Mouse (Mus musculus): ENCODE data around the gene Pik3c2b. TPM values are rescaled to one million over a fixed set of nuclear protein-coding genes. Genes with fewer than 3 reads are reported as not detected.

Gene Pik3c2b
- polyA plus RNA-seq, 1 experiment from 2014 or later: 25.7 TPM

DNA sequence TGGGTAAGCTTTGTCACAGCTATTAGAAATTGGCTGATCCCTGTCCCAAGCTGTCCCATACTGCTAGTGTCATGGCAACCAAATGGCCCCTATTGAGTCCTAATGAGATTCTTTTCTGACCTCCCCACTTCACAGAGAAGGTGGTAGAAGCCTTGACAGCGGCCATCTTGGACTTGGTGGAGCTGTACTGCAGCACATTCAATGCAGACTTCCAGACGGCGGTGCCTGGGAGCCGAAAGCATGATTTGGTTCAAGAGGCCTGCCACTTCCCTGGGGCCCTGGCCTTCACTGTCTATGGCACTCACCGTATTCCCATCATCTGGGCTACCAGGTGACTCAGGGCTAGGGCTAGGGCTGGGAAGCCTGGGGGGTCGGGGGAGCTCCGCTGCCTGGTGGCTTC is 34.0 kb downstream of the Pik3c2b start:
- Histone ChIP-seq H3K4me3 (ENCODE audit: low read depth, low read length) (no peak overlapping the region), H3K27me3 (ENCODE audit: control insufficient read depth, insufficient read depth, low read length) (no peaks in the 10 kb centered on the region), H3K4me1 (replicated peaks; ENCODE audit: control insufficient read depth, insufficient read depth, low read length) (peaks cover 20% of the 10 kb centered on the region; the same call in 1 of the 2 replicates), H3K36me3 (ENCODE audit: control insufficient read depth, insufficient read depth, low read length) (peaks cover 3% of the 10 kb centered on the region), H3K27ac (ENCODE audit: low read depth, low read length) (peak overlapping the region; percentile 97), H3K9ac (ENCODE audit: low read length) (peak overlapping the region; percentile 49), H3K9me3 (ENCODE audit: control insufficient read depth, low read length) (no peaks in the 10 kb centered on the region), H3K4me2 (ENCODE audit: low read depth, low read length, severe bottlenecking) (peak overlapping the region; percentile 32)
- WGBS: 48% methylated on average over 7 of the region's 7 CpGs
- DNase-seq (ENCODE audit: low spot score) (peak; percentile 73), ATAC-seq (replicated peaks; ENCODE audit: low FRiP score) (peak; percentile 49)

DNA sequence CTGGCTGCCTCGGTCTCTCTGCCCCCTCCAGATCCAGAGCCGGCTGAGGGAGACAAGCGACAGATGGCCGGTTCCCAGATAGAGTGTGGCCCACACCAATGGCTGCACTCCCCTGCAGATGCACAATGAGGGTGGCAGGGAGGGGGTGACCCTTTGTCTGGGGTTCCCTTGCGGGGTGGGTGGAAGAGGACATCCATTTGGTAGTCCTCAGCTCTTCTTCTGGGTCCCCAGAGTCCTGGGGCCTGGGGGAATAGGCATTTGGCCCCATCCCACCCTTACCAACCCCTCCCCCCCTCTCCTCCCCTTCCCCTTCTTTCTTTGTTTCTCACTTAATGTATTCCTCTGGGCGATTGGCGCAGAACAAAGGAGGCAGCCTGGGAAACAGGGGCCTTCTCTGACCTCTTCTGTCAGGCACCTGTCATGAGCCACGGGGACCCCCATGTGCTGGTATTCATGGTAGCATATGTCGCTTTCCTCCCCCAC is 34.7 kb downstream of the Pik3c2b start:
- peaks cover 3% of the 10 kb centered on the region for H3K36me3 ChIP-seq (ENCODE audit: control insufficient read depth, insufficient read depth, low read length)
- WGBS: 4% methylated on average over 7 of the region's 9 CpGs
- H3K4me1 ChIP-seq (replicated peaks; ENCODE audit: control insufficient read depth, insufficient read depth, low read length): peaks cover 20% of the 10 kb centered on the region; the same call in 1 of the 2 replicates
- peak overlapping the region; percentile 32 for H3K4me2 ChIP-seq (ENCODE audit: low read depth, low read length, severe bottlenecking)
- H3K27me3 ChIP-seq (ENCODE audit: control insufficient read depth, insufficient read depth, low read length): no peaks in the 10 kb centered on the region
- peak overlapping the region; percentile 97 for H3K27ac ChIP-seq (ENCODE audit: low read depth, low read length)
- peak overlapping the region; percentile 49 for H3K9ac ChIP-seq (ENCODE audit: low read length)
- H3K9me3 ChIP-seq (ENCODE audit: control insufficient read depth, low read length): no peaks in the 10 kb centered on the region
- DNase-seq (ENCODE audit: low spot score) (peak; percentile 86), ATAC-seq (replicated peaks; ENCODE audit: low FRiP score) (peak; percentile 90)
- no peak overlapping the region for H3K4me3 ChIP-seq (ENCODE audit: low read depth, low read length)

DNA sequence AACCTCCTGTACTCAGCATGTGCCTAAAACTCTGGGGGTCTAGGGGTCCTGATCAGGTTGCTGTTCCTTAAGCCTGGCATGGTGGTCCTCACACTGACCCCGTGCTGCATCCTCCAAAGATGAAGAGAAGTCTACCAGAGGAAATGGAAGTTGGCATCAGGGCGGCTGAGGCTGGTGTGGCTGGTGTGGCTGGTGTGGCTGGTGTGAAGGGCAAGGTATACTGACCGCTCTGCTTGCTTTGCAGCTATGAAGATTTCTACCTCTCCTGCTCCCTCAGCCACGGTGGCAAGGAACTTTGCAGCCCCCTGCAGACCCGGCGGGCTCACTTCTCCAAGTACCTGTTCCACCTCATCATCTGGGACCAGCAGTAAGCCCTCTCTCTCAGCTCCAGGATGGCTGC is 35.2 kb downstream of the Pik3c2b start:
- Histone ChIP-seq H3K36me3 (ENCODE audit: control insufficient read depth, insufficient read depth, low read length) (peaks cover 3% of the 10 kb centered on the region), H3K4me2 (ENCODE audit: low read depth, low read length, severe bottlenecking) (no peak overlapping the region), H3K4me3 (ENCODE audit: low read depth, low read length) (no peak overlapping the region), H3K4me1 (replicated peaks; ENCODE audit: control insufficient read depth, insufficient read depth, low read length) (peaks cover 20% of the 10 kb centered on the region; the same call in 1 of the 2 replicates), H3K9me3 (ENCODE audit: control insufficient read depth, low read length) (no peaks in the 10 kb centered on the region), H3K27me3 (ENCODE audit: control insufficient read depth, insufficient read depth, low read length) (no peaks in the 10 kb centered on the region), H3K27ac (ENCODE audit: low read depth, low read length) (peak overlapping the region; percentile 97), H3K9ac (ENCODE audit: low read length) (peak overlapping the region; percentile 41; the same call in 1 of the 2 replicates)
- WGBS: 41% methylated on average over 6 of the region's 6 CpGs
- DNase-seq (ENCODE audit: low spot score) (no peak), ATAC-seq (replicated peaks; ENCODE audit: low FRiP score) (no peak; the same call in 1 of the 2 replicates)

DNA sequence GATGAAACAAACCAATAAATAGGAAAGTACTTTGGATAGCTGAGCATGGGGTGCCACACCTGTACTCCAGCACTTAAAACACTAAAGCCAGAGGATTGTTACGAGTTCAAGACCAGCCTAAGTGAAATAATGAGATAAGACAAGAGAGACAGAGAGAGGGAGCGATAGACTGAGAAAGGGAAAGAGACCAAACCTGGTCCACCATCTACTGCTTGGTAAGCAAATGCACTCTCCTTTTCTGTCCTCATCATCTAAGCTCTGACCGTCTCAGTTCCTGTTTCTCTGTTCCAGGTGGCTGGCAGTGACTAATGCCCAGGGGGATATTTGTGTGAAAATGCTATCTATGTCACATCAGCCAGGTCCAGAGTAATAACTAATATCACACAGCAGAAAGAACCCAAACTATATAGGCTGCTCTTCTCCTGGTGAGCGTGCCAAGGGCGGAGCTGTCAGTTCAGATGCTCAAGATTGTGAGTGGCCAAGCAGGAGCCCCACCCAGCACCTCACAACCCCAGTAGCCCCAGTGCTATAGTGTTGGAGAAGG is 37.6 kb downstream of the Pik3c2b start:
- peaks cover 20% of the 10 kb centered on the region for H3K4me1 ChIP-seq (replicated peaks; ENCODE audit: control insufficient read depth, insufficient read depth, low read length)
- DNase-seq (ENCODE audit: low spot score) (no peak), ATAC-seq (replicated peaks; ENCODE audit: low FRiP score) (no peak)
- H3K4me3 ChIP-seq (ENCODE audit: low read depth, low read length): no peak overlapping the region
- H3K36me3 ChIP-seq (ENCODE audit: control insufficient read depth, insufficient read depth, low read length): peaks cover 3% of the 10 kb centered on the region; the same call in 1 of the 2 replicates
- H3K9me3 ChIP-seq (ENCODE audit: control insufficient read depth, low read length): no peaks in the 10 kb centered on the region
- no peak overlapping the region for H3K9ac ChIP-seq (ENCODE audit: low read length)
- 96% methylated on average over 5 of the region's 5 CpGs for WGBS
- H3K27ac ChIP-seq (ENCODE audit: low read depth, low read length): no peak overlapping the region
- H3K27me3 ChIP-seq (ENCODE audit: control insufficient read depth, insufficient read depth, low read length): no peaks in the 10 kb centered on the region
- no peak overlapping the region for H3K4me2 ChIP-seq (ENCODE audit: low read depth, low read length, severe bottlenecking)

DNA sequence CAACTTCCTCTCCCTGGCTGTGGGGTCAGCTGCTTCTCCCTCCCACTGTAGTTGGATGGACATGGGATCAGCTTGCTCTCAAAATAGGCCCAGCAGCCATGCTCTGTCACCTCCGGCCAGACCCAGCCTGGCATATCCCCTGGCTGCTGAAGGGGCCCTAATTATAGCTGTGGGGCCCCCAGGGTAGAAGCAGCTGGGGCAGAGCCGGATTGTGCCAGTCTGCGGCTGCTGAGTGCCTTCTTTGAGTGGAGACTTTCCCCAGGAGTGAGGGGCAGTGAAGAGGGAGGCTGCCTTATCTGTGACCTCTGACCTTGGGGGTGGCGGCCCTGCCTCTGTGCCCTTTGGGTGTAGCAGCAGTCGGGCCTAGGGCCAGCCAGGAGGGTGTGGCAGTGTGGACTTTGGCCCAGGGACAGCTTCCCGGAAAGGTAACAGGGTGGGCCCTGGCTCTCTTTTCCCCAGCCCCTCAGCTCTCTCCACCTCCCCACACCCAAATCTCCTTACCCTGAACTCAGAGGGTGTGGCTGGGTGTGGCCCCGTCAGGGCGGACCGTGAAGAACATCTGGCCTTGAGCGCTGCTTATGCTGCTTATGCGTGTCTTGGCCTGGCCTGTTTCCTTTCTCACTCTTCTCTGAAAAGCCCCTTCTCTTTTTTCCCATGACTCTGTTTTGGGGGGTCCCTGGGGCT is 38.6 kb downstream of the Pik3c2b start:
- no peak overlapping the region for H3K4me3 ChIP-seq (ENCODE audit: low read depth, low read length)
- no peak for ATAC-seq (replicated peaks; ENCODE audit: low FRiP score)
- no peak overlapping the region for H3K27ac ChIP-seq (ENCODE audit: low read depth, low read length)
- WGBS: 85% methylated on average over 11 of the region's 11 CpGs
- no peak for DNase-seq (ENCODE audit: low spot score)
- H3K9me3 ChIP-seq (ENCODE audit: control insufficient read depth, low read length): no peaks in the 10 kb centered on the region
- no peak overlapping the region for H3K4me2 ChIP-seq (ENCODE audit: low read depth, low read length, severe bottlenecking)
- no peaks in the 10 kb centered on the region for H3K27me3 ChIP-seq (ENCODE audit: control insufficient read depth, insufficient read depth, low read length)
- H3K36me3 ChIP-seq (ENCODE audit: control insufficient read depth, insufficient read depth, low read length): peaks cover 3% of the 10 kb centered on the region; the same call in 1 of the 2 replicates
- H3K9ac ChIP-seq (ENCODE audit: low read length): no peak overlapping the region
- H3K4me1 ChIP-seq (replicated peaks; ENCODE audit: control insufficient read depth, insufficient read depth, low read length): peaks cover 20% of the 10 kb centered on the region

DNA sequence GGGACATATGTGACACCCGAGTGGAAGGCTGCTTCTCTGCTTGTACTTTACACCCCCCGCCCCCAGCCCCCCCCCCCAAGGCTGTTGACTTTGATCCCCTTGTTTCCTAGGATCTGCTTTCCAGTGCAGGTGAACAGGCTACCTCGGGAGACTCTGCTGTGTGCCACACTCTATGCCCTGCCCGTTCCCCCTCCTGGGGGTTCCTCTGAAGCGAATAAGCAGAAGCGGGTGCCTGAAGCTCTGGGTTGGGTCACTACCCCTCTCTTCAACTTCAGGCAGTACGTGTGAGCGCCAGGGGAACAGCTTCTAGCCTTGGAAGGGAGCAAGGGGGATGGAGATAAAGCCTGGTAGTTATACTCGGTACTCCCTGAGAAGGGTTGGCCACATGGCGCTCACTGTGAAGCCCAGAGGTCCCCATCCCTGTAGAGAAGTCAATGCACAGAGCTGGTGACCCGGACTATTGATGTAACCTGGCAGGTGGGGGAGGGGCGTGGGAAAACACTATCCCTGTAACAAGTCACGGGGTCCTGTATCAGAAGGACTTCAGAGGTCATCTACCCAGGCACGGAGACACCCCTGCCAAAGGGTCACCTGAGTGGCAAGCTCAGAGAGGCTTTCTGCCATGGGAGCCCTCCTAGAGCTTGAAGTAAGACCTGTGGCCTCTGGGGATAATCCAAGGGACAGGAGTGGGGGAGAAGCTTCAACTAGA is 39.4 kb downstream of the Pik3c2b start:
- ATAC-seq (replicated peaks; ENCODE audit: low FRiP score): no peak
- H3K9me3 ChIP-seq (ENCODE audit: control insufficient read depth, low read length): no peaks in the 10 kb centered on the region
- H3K27me3 ChIP-seq (ENCODE audit: control insufficient read depth, insufficient read depth, low read length): no peaks in the 10 kb centered on the region
- H3K4me2 ChIP-seq (ENCODE audit: low read depth, low read length, severe bottlenecking): no peak overlapping the region
- peaks cover 3% of the 10 kb centered on the region for H3K36me3 ChIP-seq (ENCODE audit: control insufficient read depth, insufficient read depth, low read length)
- no peak overlapping the region for H3K4me3 ChIP-seq (ENCODE audit: low read depth, low read length)
- WGBS: 81% methylated on average over 14 of the region's 14 CpGs
- H3K4me1 ChIP-seq (replicated peaks; ENCODE audit: control insufficient read depth, insufficient read depth, low read length): peaks cover 15% of the 10 kb centered on the region
- no peak for DNase-seq (ENCODE audit: low spot score)
- no peak overlapping the region for H3K27ac ChIP-seq (ENCODE audit: low read depth, low read length)
- H3K9ac ChIP-seq (ENCODE audit: low read length): no peak overlapping the region

DNA sequence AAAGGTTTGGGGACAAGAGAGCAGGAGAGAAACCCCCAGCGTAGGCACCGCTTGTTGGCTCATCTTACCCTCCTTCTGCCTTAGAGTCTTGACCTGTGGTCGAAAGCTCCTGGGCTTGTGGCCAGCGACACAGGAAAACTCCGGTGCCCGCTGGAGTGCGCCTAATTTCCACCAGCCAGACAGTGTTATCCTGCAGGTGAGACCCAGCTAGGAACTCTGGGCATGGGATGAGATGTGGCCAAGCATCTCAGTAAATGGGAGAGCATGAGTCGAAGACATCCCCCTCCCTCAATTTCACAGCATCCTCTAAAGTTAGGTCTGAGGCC is 39.9 kb downstream of the Pik3c2b start:
- H3K4me3 ChIP-seq (ENCODE audit: low read depth, low read length): no peak overlapping the region
- no peaks in the 10 kb centered on the region for H3K9me3 ChIP-seq (ENCODE audit: control insufficient read depth, low read length)
- DNase-seq (ENCODE audit: low spot score) (no peak), ATAC-seq (replicated peaks; ENCODE audit: low FRiP score) (no peak)
- H3K27me3 ChIP-seq (ENCODE audit: control insufficient read depth, insufficient read depth, low read length): no peaks in the 10 kb centered on the region
- no peak overlapping the region for H3K9ac ChIP-seq (ENCODE audit: low read length)
- no peak overlapping the region for H3K4me2 ChIP-seq (ENCODE audit: low read depth, low read length, severe bottlenecking)
- H3K27ac ChIP-seq (ENCODE audit: low read depth, low read length): no peak overlapping the region
- H3K36me3 ChIP-seq (ENCODE audit: control insufficient read depth, insufficient read depth, low read length): peaks cover 5% of the 10 kb centered on the region
- H3K4me1 ChIP-seq (replicated peaks; ENCODE audit: control insufficient read depth, insufficient read depth, low read length): peaks cover 12% of the 10 kb centered on the region
- WGBS: 93% methylated on average over 8 of the region's 8 CpGs

DNA sequence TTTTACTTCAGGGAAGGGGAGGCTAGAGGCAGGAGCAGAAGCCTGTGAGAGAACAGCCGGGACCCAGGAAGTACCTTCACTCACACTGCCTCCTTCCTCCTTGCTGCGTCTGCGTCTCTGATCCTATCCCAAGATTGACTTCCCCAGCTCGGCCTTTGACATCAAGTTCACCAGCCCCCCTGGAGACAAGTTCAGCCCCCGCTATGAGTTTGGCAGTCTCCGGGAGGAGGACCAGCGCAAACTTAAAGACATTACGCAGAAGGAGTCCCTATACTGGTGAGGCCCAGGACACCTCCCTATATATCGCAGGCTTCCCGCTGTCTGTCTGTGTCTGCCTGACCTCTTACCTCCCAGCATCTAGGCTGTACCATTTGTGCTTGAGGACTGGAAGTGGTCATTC is 41.3 kb downstream of the Pik3c2b start:
- no peak for ATAC-seq (replicated peaks; ENCODE audit: low FRiP score)
- no peaks in the 10 kb centered on the region for H3K27me3 ChIP-seq (ENCODE audit: control insufficient read depth, insufficient read depth, low read length)
- H3K27ac ChIP-seq (ENCODE audit: low read depth, low read length): peak overlapping the region; percentile 9; the same call in 1 of the 2 replicates
- H3K4me3 ChIP-seq (ENCODE audit: low read depth, low read length): no peak overlapping the region
- peaks cover 3% of the 10 kb centered on the region; the same call in 1 of the 2 replicates for H3K36me3 ChIP-seq (ENCODE audit: control insufficient read depth, insufficient read depth, low read length)
- no peaks in the 10 kb centered on the region for H3K9me3 ChIP-seq (ENCODE audit: control insufficient read depth, low read length)
- DNase-seq (ENCODE audit: low spot score): no peak
- H3K4me1 ChIP-seq (replicated peaks; ENCODE audit: control insufficient read depth, insufficient read depth, low read length): peaks cover 7% of the 10 kb centered on the region
- no peak overlapping the region for H3K4me2 ChIP-seq (ENCODE audit: low read depth, low read length, severe bottlenecking)
- WGBS: 87% methylated on average over 10 of the region's 10 CpGs
- no peak overlapping the region for H3K9ac ChIP-seq (ENCODE audit: low read length)

All from forebrain, embryonic 11.5 days (tissue).